Mouse (Mus musculus) forebrain, embryonic 16.5 days (tissue): ENCODE measurements at regions not wholly inside any gene's neighbourhood (a gene's known extent, or its start where the extent isn't known, plus 50 kb on each side); places are given as distances from the start of the nearest gene placed in this dataset.

Experiments used
- ATAC-seq: fragments of 200-750 bp; cut with Nextera tagmentation; 2 replicates; pipeline ENCODE4 v1.8.0; 2017; ENCODE audit warnings: mild to moderate bottlenecking, moderate library complexity
- H3K27ac ChIP-seq: fragments of 300-500 bp; sonication (generic); 2 replicates; pipeline ENCODE4 v1.5.1; 2014; ENCODE audit warnings: low read length, control low read depth
- H3K27me3 ChIP-seq: fragments of 300-500 bp; sonication (generic); replicated peaks from 2 replicates; pipeline ENCODE4 v1.6.1; 2014; ENCODE audit warnings: low read length; ENCODE audit not compliant: control insufficient read depth, insufficient read depth
- H3K36me3 ChIP-seq: fragments of 300-500 bp; sonication (generic); 2 replicates; pipeline ENCODE4 v1.6.1; 2014; ENCODE audit not compliant: control insufficient read depth, insufficient read depth
- H3K4me1 ChIP-seq: fragments of 300-500 bp; sonication (generic); replicated peaks from 2 replicates; pipeline ENCODE4 v1.6.1; 2014; ENCODE audit warnings: low read length; ENCODE audit not compliant: control insufficient read depth, insufficient read depth
- H3K4me2 ChIP-seq: fragments of 300-500 bp; sonication (generic); 2 replicates; pipeline ENCODE4 v1.6.1; 2014; ENCODE audit warnings: mild to moderate bottlenecking, low read length, control low read depth
- H3K4me3 ChIP-seq: fragments of 300-500 bp; sonication (generic); replicated peaks from 2 replicates; pipeline ENCODE4 v1.5.1; 2014; ENCODE audit warnings: mild to moderate bottlenecking, low read length, control low read depth
- H3K9ac ChIP-seq: fragments of 300-500 bp; sonication (generic); replicated peaks from 2 replicates; pipeline ENCODE4 v1.6.1; 2014; ENCODE audit warnings: low read depth, low read length, control low read depth
- H3K9me3 ChIP-seq: fragments of 300-500 bp; sonication (generic); 2 replicates; pipeline ENCODE4 v1.6.1; 2016; ENCODE audit warnings: low read length; ENCODE audit not compliant: control insufficient read depth
- WGBS: fragments of 180-500 bp; shearing (Covaris S2); extraction: QIAGEN DNeasy Blood & Tissue Kit; methylation state at CpG from one replicate; pipeline ENCODE4 v1.1.7; 2014; 5-methylcytosine and 5-hydroxymethylcytosine counted together

DNA sequence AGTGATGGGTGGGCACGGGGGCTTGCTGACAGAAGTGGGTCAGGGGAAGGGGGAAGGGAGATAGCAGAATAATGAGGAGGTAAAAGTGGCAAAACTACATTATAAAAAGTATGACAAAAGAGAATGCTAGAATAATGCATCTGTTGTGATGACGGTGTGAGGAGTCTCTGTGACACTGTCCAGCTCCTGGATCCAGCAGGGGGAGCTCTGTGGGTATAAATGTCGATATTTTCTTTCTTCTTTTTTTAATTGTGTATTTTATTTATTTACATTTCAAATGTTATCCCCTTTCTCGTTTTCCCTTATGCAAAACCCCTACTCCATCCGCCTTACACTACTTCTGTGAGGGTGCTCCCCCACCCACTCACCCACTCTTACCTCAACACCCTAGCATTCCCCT, 243.9 kb upstream of the Ano5 start:
- no peak for ATAC-seq
- Histone ChIP-seq H3K4me2 (no peak overlapping the region), H3K27ac (no peak overlapping the region), H3K9me3 (no peaks in the 10 kb centered on the region), H3K9ac (no peak overlapping the region), H3K27me3 (no peaks in the 10 kb centered on the region), H3K36me3 (no peaks in the 10 kb centered on the region), H3K4me1 (no peaks in the 10 kb centered on the region), H3K4me3 (no peak overlapping the region)
- 73% methylated on average over 5 of the region's 5 CpGs for WGBS

DNA sequence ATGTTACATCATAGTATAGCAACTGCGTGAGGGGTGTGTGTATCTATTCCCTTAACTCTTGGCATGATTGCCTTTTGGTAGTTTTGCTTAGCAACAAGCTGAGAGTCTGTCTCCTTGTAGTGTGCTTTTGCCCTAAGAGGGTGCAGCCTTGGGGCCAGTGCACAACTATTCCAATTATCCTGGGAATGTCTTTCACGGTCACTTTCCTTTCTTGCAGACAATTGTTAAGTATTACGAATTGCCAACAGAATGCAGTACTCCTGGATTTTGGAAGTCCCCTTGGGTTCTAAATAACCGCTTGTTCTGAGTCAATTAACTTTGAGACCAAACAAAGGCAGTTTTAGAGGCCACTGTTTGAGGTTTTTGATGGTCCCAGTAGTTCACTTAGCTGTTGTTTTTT, 242.1 kb upstream of the Ano5 start:
- H3K4me2 ChIP-seq, result no peak overlapping the region
- no peaks in the 10 kb centered on the region for H3K9me3 ChIP-seq
- H3K4me3 ChIP-seq, result no peak overlapping the region
- no peaks in the 10 kb centered on the region for H3K27me3 ChIP-seq
- 23% methylated on average over 4 of the region's 4 CpGs for WGBS
- no peaks in the 10 kb centered on the region for H3K36me3 ChIP-seq
- no peak overlapping the region for H3K9ac ChIP-seq
- H3K27ac ChIP-seq, result no peak overlapping the region
- no peak for ATAC-seq
- no peaks in the 10 kb centered on the region for H3K4me1 ChIP-seq

DNA sequence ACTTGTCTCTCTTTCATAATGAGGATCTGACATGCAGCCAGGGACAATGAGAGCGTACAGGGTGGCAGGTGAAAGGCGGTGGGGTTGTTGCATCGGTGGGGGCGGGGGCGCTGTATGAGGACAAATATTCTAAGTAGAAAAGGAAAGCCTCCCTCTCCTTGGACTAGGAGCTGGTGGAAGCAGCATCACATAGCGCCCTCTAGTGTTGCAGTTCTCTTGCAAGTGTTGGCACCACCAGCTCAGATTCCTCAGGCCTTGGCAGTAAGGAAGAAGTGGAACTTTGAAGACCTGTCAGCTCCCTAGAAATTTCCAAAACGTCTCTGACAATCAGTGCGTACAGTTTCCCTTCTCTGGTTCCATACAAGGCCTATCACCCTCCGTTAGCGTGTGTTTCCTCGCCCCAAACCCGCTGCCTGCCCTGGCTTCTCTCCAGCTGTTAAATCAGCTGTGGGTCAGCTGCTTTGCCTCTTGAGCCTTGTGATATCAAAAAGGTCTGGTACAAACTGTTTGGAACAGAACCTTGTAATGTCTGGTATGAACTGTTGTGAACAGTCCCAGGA, 240.2 kb upstream of the Ano5 start:
- H3K4me2 ChIP-seq, result no peak overlapping the region
- H3K9ac ChIP-seq, result no peak overlapping the region
- ATAC-seq, result no peak
- no peaks in the 10 kb centered on the region for H3K27me3 ChIP-seq
- no peak overlapping the region for H3K27ac ChIP-seq
- 65% methylated on average over 12 of the region's 12 CpGs for WGBS
- H3K9me3 ChIP-seq, result no peaks in the 10 kb centered on the region
- H3K4me1 ChIP-seq, result no peaks in the 10 kb centered on the region
- H3K4me3 ChIP-seq, result no peak overlapping the region
- no peaks in the 10 kb centered on the region for H3K36me3 ChIP-seq

DNA sequence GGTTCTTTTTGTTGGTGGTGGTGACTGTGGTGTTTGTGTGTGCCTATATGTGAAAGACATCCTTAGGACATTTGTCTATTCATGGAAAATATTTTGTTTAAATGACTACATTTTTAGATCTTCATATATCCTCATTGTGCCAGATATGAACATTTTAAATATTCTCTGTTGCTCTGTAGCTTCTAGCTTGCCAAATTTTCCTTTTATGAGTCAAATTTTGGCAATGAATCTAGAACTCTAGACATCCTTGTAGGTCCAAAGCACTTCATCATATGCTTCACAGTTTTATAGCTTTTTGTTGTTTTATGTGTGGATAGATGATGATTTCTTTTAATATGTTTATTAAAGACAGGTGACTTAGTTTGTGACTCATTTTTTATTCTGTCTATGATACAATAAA, 229.4 kb upstream of the Ano5 start:
- Histone ChIP-seq H3K4me2 (no peak overlapping the region), H3K27ac (no peak overlapping the region), H3K4me1 (no peaks in the 10 kb centered on the region), H3K27me3 (no peaks in the 10 kb centered on the region), H3K9ac (no peak overlapping the region), H3K4me3 (no peak overlapping the region), H3K9me3 (no peaks in the 10 kb centered on the region), H3K36me3 (no peaks in the 10 kb centered on the region)
- ATAC-seq, result no peak

DNA sequence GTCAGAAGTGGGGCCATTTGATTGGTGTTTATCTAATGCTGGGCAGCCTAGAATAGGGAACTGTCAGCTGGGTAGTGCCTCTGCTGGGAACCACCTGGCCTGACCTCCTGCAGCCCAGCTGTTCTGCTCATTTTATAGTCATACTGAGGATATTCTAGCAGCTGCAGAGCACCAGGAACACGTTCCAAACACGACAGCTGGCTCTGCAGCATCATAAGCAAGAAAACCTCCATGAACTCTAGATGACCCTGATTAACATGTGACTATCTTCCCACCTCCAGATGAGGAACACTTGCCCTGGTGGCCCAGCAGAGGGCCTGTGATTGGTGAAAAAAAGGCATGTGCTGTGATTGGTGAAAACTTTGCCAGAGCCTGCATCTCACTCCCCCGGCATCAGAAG, 210.6 kb upstream of the Ano5 start:
- H3K9ac ChIP-seq, result no peak overlapping the region
- ATAC-seq, result no peak
- no peaks in the 10 kb centered on the region for H3K27me3 ChIP-seq
- H3K9me3 ChIP-seq, result no peaks in the 10 kb centered on the region
- no peaks in the 10 kb centered on the region for H3K36me3 ChIP-seq
- H3K4me3 ChIP-seq, result no peak overlapping the region
- H3K27ac ChIP-seq, result no peak overlapping the region
- H3K4me1 ChIP-seq, result no peaks in the 10 kb centered on the region
- 46% methylated on average over 3 of the region's 3 CpGs for WGBS
- H3K4me2 ChIP-seq, result no peak overlapping the region

DNA sequence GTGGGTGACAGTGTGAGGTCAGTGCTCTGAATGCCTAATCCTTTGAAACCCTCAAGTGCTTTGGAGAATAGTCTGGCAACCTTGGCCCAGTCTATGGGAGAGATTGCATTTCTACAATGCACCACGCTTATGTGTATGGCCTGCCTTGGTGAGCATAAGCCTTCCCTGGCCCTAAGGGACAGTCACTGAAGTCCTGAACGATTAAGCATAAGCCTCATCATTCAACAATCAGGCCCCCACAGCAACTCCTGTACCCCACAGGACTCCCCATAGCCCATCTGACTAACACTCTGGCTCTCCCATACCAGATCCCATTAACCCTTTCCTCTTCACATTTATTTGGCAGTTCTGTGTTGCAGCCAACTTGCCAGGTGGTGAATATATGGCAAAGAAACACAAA, 203.1 kb upstream of the Ano5 start:
- H3K9me3 ChIP-seq, result no peaks in the 10 kb centered on the region
- H3K4me3 ChIP-seq, result no peak overlapping the region
- WGBS, result 71% methylated on average over 2 of the region's 2 CpGs
- ATAC-seq, result no peak
- H3K27me3 ChIP-seq, result no peaks in the 10 kb centered on the region
- H3K4me1 ChIP-seq, result no peaks in the 10 kb centered on the region
- no peak overlapping the region for H3K27ac ChIP-seq
- H3K9ac ChIP-seq, result no peak overlapping the region
- no peaks in the 10 kb centered on the region for H3K36me3 ChIP-seq
- H3K4me2 ChIP-seq, result no peak overlapping the region

DNA sequence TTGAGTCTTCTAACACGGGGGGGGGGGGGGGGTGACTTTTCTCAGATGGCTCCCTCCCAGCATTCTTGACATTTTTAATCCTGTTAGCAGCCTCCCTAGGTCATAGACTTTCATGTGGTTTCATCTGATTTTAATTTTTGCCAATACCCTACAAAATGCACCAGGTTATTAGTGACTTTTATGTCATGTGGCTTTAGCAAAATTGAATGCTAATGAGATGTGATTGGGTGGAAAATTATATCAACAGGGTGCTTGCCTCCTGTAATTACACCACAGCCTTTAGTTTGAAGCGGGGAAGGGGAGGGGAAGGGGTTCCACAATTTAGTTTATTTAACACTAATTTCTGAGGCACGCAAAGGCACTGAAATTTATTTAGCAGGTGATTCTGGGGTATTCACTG, 200.6 kb upstream of the Ano5 start:
- Histone ChIP-seq H3K9me3 (no peaks in the 10 kb centered on the region), H3K27ac (no peak overlapping the region), H3K4me2 (no peak overlapping the region), H3K4me1 (no peaks in the 10 kb centered on the region), H3K27me3 (no peaks in the 10 kb centered on the region), H3K9ac (no peak overlapping the region), H3K36me3 (no peaks in the 10 kb centered on the region), H3K4me3 (no peak overlapping the region)
- ATAC-seq, result no peak
- 26% methylated on average over 3 of the region's 3 CpGs for WGBS

DNA sequence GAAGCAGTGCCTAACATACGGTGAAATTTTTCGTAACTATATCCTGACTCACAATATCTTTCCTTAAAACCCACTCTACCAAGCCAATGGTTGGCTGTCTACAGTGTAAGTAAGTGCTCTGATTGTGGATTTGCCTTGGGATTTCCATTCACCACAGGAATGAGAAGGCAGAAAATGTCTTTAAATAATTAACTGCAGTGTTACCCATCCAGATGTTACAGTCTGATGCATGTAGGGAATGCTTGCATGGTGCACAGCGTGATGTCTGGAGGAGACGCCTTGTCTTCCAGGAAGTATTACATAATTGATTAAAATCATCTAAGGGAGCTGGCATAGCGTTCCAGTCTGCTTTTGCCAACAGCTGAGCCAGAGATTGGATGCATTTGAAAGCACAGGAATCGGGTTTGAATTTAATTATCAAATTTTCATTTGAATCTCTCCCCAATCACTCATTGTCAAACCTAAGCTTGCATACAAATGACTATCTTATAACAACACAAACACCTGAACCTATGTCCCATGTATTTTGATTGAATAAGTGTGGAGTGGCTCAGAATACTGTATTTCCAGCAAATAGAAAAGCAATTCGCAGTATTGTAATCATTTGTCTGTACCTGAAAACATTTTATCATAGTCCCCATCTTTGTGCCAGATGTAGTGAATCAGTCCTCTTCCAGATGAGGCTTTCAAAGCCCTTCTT, 170.8 kb upstream of the Ano5 start:
- no peak overlapping the region for H3K4me3 ChIP-seq
- no peaks in the 10 kb centered on the region for H3K36me3 ChIP-seq
- WGBS, result 71% methylated on average over 7 of the region's 7 CpGs
- H3K27ac ChIP-seq, result no peak overlapping the region
- ATAC-seq, result 0 out of 2 replicates have a peak, but pooled peaks have one; percentile 31
- no peaks in the 10 kb centered on the region for H3K9me3 ChIP-seq
- H3K4me1 ChIP-seq, result no peaks in the 10 kb centered on the region
- H3K4me2 ChIP-seq, result no peak overlapping the region
- H3K9ac ChIP-seq, result no peak overlapping the region
- H3K27me3 ChIP-seq, result no peaks in the 10 kb centered on the region

DNA sequence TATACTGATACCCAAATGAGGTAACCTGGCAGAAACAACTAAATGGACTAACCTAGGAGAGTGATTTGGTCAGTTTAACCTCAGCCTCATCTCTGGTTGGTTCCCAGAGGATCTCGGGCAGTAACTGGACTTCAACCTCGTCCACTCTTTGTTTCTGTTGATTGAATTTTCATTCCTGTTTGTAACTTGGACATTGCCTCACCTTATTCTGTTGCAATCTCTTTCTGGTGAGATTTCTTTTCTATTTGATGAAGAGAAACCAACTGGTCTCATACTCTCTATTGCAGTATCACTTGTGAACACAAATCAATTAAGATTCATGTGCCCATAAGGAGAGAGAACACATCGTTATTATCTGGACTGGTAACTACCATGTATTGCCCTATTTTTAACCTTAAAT, 163.3 kb upstream of the Ano5 start:
- Histone ChIP-seq H3K27ac (no peak overlapping the region), H3K27me3 (no peaks in the 10 kb centered on the region), H3K4me3 (no peak overlapping the region), H3K4me2 (no peak overlapping the region), H3K9ac (no peak overlapping the region), H3K4me1 (no peaks in the 10 kb centered on the region), H3K9me3 (no peaks in the 10 kb centered on the region), H3K36me3 (no peaks in the 10 kb centered on the region)
- no peak for ATAC-seq
- WGBS, result 91% methylated on average over 3 of the region's 3 CpGs

DNA sequence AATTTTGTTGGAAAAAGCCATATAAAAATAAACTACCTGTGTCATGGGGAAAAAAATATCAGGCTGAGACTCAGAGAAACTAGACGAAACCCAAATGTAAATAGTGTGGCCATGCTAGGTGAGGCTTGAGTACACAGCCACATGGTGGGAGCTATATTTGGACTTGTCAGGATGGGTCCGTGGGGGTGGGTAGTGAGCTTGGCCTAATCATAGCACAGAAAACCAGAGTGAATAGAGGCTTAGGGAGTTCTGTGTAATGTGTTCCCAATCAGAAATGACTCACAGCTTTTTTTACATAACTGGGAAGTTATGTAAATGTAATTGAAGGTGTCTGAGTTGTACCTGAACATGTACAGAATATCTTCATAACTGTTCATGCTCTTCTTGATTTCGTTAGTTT, 150.7 kb upstream of the Ano5 start:
- Histone ChIP-seq H3K27ac (no peak overlapping the region), H3K27me3 (no peaks in the 10 kb centered on the region), H3K4me1 (no peaks in the 10 kb centered on the region), H3K4me3 (no peak overlapping the region), H3K9ac (no peak overlapping the region), H3K4me2 (no peak overlapping the region), H3K36me3 (no peaks in the 10 kb centered on the region), H3K9me3 (no peaks in the 10 kb centered on the region)
- WGBS, result 88% methylated on average over 3 of the region's 3 CpGs
- ATAC-seq, result no peak
